In genomic region chr5:115799016-115799894, GRCm38 (mm10) we compare ENCODE assay signal across 8 mouse cellular contexts. TPM values are rescaled to one million over a fixed set of nuclear protein-coding genes. Genes with fewer than 3 reads are reported as not detected.
A peak's percentile ranks its signal among the peaks of the same experiment; 100 is the strongest.
DNase-seq lines count a peak whose midpoint lies in the region; ATAC-seq and TF ChIP-seq lines count a peak whose summit lies in the region.

No protein-coding gene starts in this region.

- H3K4me3 ChIP-seq in lung, adult 2 months (replicated peaks; ENCODE audit: extremely low read depth, low read depth, low read length) = peak overlapping the region; percentile 45

- TF ChIP-seq POLR2A in lung, adult 2 months (IDR thresholded peaks at IDR 0.05; ENCODE audit: borderline replicate concordance, extremely low read depth, low read depth, low read length) = no peak

- peak; percentile 74 for ATAC-seq in megakaryocyte progenitor cell, adult 5-6 weeks (replicated peaks; ENCODE audit: poor library complexity)

- DNase-seq in adrenal gland, adult (ENCODE audit: inconsistent age in 2 of 2, low spot score in 1 of 2) = peak; percentile 11 to 63
- DNase-seq in adrenal gland, adult 8-10 months = no peak
- no peak for DNase-seq in lung, adult 2 months
- DNase-seq in lung, postnatal 4 days = no peak
- DNase-seq in heart, postnatal 10 days = peak; percentile 4 to 11
- no peak for DNase-seq in left cerebral cortex, postnatal 4 days
- DNase-seq in gastrocnemius, postnatal 10 days = no peak

- WGBS in lung, adult 2 months = 37% methylated on average over 15 of the region's 15 CpGs

- intact Hi-C loops in heart, postnatal 10 days (cut with DNase I) = no loop called here
- intact Hi-C loops in left cerebral cortex, postnatal 4 days (cut with DNase I) = no loop called here

- no peaks in the 10 kb centered on the region for H3K4me1 ChIP-seq in lung, adult 2 months (ENCODE audit: control insufficient read depth, insufficient read depth, low read length)

- no peak for TF ChIP-seq CTCF in lung, adult 2 months (IDR thresholded peaks at IDR 0.05; ENCODE audit: insufficient read depth, low read length)

RNA-seq across cellular contexts. Expression of gene Cit, which starts 45.8 kb away (rescaled TPM):
- total RNA-seq in adrenal gland, adult 8-10 months (2022) = 1 to 10 TPM; 2.6 to 8.3 (median 6.3) TPM
- 3.7 and 4.0 TPM in 2 replicates for polyA plus RNA-seq in lung, adult 2 months (2012; rRNA removed)
- total RNA-seq in heart, postnatal 10 days (2021) = 1 to 10 TPM; 9.6 to 9.8 TPM
- total RNA-seq in megakaryocyte progenitor cell, adult 5-6 weeks (2015) = 21.5 and 29.3 TPM in 2 replicates
- 22.3 and 49.3 TPM in 2 replicates for total RNA-seq in megakaryocyte progenitor cell, adult 5-6 weeks (2017)
- 10 to 100 TPM; 41.9 to 47.1 TPM for total RNA-seq in left cerebral cortex, postnatal 4 days (2021)
- 10 to 100 TPM in 1 of 2 experiments, 1 to 10 TPM in 1; 7.8 to 11.4 TPM for total RNA-seq in gastrocnemius, postnatal 10 days (2021)

Comparison
In these comparisons a context has a peak if more than half of its experiments do, and no peak if none do; other contexts are left out.
1. DNase-seq: peak in adrenal gland, adult (2 of 2) and heart, postnatal 10 days (2 of 2); none in adrenal gland, adult 8-10 months (single experiment), lung, adult 2 months (single experiment), lung, postnatal 4 days (0 of 2), left cerebral cortex, postnatal 4 days (single experiment) and gastrocnemius, postnatal 10 days (single experiment).